Mouse (Mus musculus): ENCODE results near the gene Slco3a1.

The Slco3a1 gene

DNA sequence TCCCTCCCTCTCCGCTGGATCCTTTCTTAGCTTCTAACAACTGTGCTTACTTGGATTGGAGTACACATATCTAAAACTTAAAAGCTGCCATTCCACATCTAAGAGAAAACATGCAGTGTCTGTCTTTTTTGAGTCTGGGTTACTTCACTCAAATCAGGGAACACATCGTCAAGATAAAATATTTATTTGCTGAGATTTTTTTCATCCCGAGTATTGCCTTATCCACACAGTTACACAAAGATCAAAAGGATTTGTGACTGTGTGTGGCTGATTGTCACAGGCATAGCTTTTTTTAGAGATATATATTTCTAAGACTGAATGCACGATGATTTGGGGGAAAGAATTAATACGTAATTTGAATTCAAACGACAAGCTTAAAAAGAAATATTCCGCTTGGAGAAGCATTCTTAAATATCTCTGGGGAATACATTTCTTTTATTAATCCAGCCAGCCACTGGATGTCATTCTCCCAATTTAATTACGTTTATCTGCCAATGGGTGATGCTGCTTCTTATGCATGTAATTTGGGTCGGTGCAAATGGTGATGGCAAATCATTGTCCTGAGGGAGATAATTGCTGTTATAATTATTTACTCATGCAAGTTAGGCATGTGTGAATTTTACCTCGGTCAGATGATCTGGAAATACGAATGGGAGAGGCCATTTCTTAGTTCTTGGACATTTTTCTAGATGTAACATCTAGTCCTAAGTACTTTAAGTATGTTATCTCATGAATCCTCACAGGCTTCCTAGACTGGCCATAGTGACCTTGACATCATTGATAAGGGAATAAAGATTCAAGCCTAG is 285.1 kb downstream of the Slco3a1 start:
- no peak for DNase-seq

DNA sequence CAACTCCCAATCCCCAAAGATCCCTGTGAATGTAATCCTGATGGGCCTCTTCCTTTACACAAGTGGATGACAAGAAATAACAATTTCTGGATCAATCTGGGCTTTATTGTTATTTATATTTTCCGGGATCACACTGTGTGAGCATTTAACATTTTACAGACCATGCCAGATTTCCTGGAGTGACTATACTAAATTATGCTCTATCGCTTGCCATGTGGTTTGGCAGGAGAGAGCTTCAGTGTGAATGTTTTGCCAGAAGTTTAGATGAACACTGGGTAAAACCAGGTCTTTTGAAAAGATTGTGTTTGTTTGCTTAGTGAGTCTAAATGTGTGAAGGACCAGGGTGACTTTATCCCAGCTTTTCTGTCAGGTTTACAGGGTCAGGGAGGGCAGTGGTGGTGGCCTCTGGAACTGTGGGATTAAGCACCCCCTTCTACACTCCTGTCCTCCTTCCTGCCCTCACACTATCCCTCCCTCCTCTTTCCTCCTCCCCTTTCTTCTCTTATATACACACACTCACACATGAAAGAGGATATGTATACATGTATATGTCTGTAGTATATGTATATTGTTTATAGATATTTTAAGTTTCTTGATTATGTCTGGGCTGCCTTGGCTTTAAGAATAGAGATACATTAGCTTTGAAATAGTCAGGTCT is 287.9 kb downstream of the Slco3a1 start:
- DNase-seq: no peak

- DNase-seq: no peak
These were observed 298.3 kb downstream of the Slco3a1 start for GRCm38 (mm10) chr7:74256291-74256690.

DNA sequence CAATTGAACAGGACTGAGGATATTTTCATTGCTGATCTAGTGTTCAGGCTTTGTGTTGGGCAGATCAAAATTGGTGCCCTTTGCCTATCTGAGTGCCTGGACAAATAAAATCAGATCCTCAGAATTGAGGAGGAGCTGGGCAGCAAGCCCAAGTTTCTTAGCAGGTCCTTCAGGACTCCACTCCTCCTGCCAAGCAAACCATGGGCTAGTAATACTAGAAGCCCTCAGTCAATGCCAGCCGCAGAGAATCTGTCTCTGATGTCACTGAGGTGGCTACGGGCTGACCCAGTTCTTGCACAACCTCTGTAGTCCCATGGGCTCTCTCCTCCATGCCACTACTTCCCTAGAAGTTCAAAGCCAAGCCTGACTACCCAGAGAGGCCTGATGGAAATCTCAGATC is 302.5 kb downstream of the Slco3a1 start:
- DNase-seq: peak; percentile 6

DNA sequence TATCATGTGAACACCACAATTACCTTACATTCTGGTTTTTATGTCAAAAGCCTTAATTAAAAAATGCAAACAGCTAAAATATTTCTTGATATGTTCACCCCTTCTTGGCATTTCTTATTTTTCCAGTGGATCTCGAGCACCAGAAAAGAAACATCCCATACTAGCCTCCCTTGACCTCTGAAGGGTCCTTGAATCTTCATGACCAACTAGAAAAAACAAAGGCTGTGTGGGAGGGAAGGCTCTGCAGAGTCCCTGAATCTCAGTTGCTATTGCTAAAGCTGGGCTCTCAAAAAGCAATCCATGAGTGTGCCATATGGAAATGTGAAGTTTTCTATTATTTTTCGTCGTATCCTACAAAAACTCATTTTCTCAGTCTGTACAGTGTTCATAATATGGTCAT is 313.3 kb downstream of the Slco3a1 start:
- no peak for DNase-seq

DNA sequence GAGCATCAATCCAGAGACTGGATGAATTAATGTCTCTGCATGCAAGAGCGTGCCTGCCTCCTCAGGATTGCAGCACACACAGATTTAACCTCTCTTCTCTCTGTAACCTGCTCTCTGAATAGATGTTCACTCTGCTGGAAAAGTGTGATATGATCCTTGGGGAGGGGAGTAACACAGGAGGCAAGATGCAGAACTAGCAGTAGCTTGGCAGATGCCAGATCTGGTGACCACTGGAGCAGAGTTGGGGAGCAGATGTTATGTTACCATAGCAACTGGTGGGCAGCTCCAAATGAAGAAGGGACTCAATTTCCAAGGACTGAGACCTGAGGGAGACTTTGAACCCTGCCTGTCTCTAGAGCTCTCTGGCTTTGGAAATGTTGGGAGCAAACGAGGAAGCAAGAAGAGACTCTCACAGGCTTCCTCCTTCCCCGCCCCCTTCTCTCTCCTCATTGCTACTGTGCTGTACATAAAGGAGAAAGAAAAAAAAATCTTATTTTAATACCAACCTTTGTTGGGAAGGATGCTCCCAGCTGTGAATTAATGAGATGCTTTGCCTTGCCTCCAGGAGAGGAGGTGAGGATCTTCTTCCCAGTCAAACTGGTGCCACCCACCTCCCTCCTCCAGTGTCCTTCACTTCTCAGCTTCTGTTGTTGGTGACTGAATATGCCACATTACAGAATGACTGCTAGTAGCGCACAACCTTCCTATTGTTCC is 314.0 kb downstream of the Slco3a1 start:
- no peak for DNase-seq

Measured in lung, postnatal 14 days (tissue).